Mouse (Mus musculus): ENCODE results near the gene Fig4. TPM values are rescaled to one million over a fixed set of nuclear protein-coding genes. Genes with fewer than 3 reads are reported as not detected.

Gene Fig4
- total and polyA plus RNA-seq, 3 experiments, result 21.4 to 27.4 TPM; not detected in 1

DNA sequence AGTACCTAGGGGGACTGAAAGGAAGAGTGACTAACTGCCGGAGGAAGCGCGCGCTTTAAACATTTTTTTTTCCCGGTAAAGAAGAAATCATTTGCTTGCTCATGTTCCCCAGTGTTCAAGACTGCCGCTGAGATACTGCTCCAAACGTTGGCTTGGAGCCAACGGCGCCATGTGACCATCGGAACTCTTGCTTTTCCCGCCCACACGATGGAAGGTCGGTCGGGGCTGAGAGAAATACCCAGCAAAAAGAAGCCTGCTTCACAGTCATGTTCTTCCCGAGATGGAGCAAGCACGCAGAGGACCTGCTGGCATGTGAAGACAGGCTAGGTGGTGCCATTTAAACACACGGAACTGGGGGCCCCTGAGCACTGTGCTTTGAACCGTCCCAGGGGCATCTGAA is 151.6 kb downstream of the Fig4 start (continued):
- no peak for TF ChIP-seq UBTF (IDR thresholded peaks at IDR 0.05; ENCODE audit: borderline replicate concordance, insufficient read depth, low read depth, low read length)
- no peak for TF ChIP-seq MAZ (IDR thresholded peaks at IDR 0.05; ENCODE audit: low read depth, low read length)
- no peak for TF ChIP-seq TCF12 (IDR thresholded peaks at IDR 0.05; ENCODE audit: low read depth, low read length)
- TF ChIP-seq MAX (IDR thresholded peaks at IDR 0.05; ENCODE audit: low read length), result peak; percentile 97
- TF ChIP-seq RAD21 (IDR thresholded peaks at IDR 0.05; ENCODE audit: low read depth, low read length), result no peak
- peak; percentile 56 for TF ChIP-seq SIN3A (IDR thresholded peaks at IDR 0.05; ENCODE audit: low read length)
- TF ChIP-seq ELF1 (IDR thresholded peaks at IDR 0.05; ENCODE audit: low read depth, low read length), result no peak
- no peak for TF ChIP-seq BHLHE40 (IDR thresholded peaks at IDR 0.05; ENCODE audit: borderline replicate concordance, low read depth, low read length)

DNA sequence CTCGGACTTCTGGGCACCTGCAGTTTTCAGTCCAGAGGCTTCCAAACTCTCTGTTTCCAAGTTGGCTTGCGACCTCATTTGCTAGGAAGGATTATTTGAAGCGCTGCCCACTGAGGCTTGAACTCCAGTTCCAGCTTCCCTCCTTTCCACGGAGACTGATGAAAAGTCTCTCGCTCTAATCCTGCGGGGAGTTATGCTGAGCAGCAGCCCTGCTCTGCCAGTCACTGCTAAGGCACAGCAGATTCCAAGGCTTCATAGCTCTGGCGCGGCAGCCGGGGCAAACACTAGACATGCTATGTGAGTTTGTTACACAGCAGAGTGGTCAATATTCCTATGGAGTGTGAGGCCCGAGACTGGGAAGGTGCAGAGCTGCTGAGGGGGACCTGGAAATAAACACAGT is 152.0 kb downstream of the Fig4 start:
- no peaks in the 10 kb centered on the region for H3K9me3 ChIP-seq (replicated peaks; ENCODE audit: insufficient read depth, low read length)
- peak overlapping the region; percentile 53 to 64 for H3K4me3 ChIP-seq (ENCODE audit: control insufficient read depth in 1 of 2, insufficient read depth in 1 of 2, low read depth in 2 of 2, low read length in 2 of 2)
- peak overlapping the region; percentile 83 for H3K27ac ChIP-seq (ENCODE audit: control insufficient read depth, low read depth, low read length)
- TF ChIP-seq TBP (IDR thresholded peaks at IDR 0.05; ENCODE audit: low read depth, low read length) (no peak), POLR2A (IDR thresholded peaks at IDR 0.05; ENCODE audit: control insufficient read depth in 1 of 2, insufficient read depth in 1 of 2, low read depth in 1 of 2, low read length in 2 of 2, poor library complexity in 1 of 2) (no peak)
- peak; percentile 66 for DNase-seq (ENCODE audit: low read depth, low spot score)
- H3K27me3 ChIP-seq (ENCODE audit: control insufficient read depth in 1 of 2, insufficient read depth in 2 of 2, low read length in 2 of 2), result no peaks in the 10 kb centered on the region; a peak in 2 of 4 replicates
- H3K79me2 ChIP-seq (ENCODE audit: control insufficient read depth, insufficient read depth, low read length, poor library complexity), result no peaks in the 10 kb centered on the region; the same call in 1 of the 2 replicates
- H3K9ac ChIP-seq (ENCODE audit: control insufficient read depth, low read depth, low read length, poor library complexity, severe bottlenecking), result peak overlapping the region; percentile 78
- 0 out of 4 replicates have a peak, but pooled peaks cover 0 to 3% of the 10 kb centered on the region in 2 experiments for H3K36me3 ChIP-seq (ENCODE audit: control insufficient read depth in 1 of 2, insufficient read depth in 2 of 2, low read length in 2 of 2)
- H3K4me1 ChIP-seq (ENCODE audit: control insufficient read depth in 1 of 2, insufficient read depth in 2 of 2, low read length in 2 of 2), result peaks cover 0 to 8% of the 10 kb centered on the region in 2 experiments; a peak in 3 of 4 replicates

DNA sequence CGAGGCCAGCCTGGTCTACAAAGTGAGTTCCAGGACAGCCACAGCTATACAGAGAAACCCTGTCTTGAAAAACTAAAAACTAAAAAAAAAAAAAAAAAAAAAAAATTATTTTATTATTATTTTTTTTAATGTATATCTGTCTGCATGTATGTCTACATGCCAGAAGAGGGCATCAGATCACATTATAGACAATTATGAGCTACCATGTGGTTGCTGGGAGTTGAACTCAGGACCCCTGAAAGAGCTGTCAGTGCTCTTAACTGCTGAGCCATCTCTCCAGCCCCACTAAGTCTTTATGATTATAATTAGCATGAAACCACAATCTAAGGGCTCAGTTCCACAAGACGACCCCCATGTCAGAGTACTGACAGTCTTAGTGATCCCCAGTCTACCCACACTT is 152.6 kb downstream of the Fig4 start:
- TF ChIP-seq ZC3H11A (IDR thresholded peaks at IDR 0.05; ENCODE audit: low read depth, low read length) (peak; percentile 72), SIN3A (IDR thresholded peaks at IDR 0.05; ENCODE audit: low read length) (0 out of 2 replicates have a peak, but pooled peaks have one; percentile 30), CTCF (IDR thresholded peaks at IDR 0.05 in 2 of 3, conservative IDR thresholded peaks at IDR 0.05 in 1 of 3; ENCODE audit: control insufficient read depth in 1 of 3, insufficient read depth in 1 of 3, low read depth in 2 of 3, low read length in 3 of 3, poor library complexity in 1 of 3, severe bottlenecking in 1 of 3) (peak in 2 of 3 experiments; percentile 21 to 45; a peak in 3 of 6 replicates), MAZ (IDR thresholded peaks at IDR 0.05; ENCODE audit: low read depth, low read length) (no peak), SMC3 (IDR thresholded peaks at IDR 0.05; ENCODE audit: low read depth, low read length) (peak; percentile 63), KAT2A (conservative IDR thresholded peaks at IDR 0.05; ENCODE audit: low read depth, low read length) (no peak), RAD21 (IDR thresholded peaks at IDR 0.05; ENCODE audit: low read depth, low read length) (peak; percentile 46), TBP (IDR thresholded peaks at IDR 0.05; ENCODE audit: low read depth, low read length) (no peak), ZNF384 (IDR thresholded peaks at IDR 0.05; ENCODE audit: low read depth, low read length) (peak; percentile 90), MYC (IDR thresholded peaks at IDR 0.05; ENCODE audit: low read depth, low read length) (peak; percentile 81)
- Histone ChIP-seq H3K9me3 (replicated peaks; ENCODE audit: insufficient read depth, low read length) (no peaks in the 10 kb centered on the region), H3K27me3 (ENCODE audit: control insufficient read depth in 1 of 2, insufficient read depth in 2 of 2, low read length in 2 of 2) (no peaks in the 10 kb centered on the region; a peak in 2 of 4 replicates), H3K4me3 (ENCODE audit: control insufficient read depth in 1 of 2, insufficient read depth in 1 of 2, low read depth in 2 of 2, low read length in 2 of 2) (peak overlapping the region; percentile 53 to 64), H3K27ac (ENCODE audit: control insufficient read depth, low read depth, low read length) (no peak overlapping the region), H3K36me3 (ENCODE audit: control insufficient read depth in 1 of 2, insufficient read depth in 2 of 2, low read length in 2 of 2) (0 out of 4 replicates have a peak, but pooled peaks cover 0 to 3% of the 10 kb centered on the region in 2 experiments), H3K4me1 (ENCODE audit: control insufficient read depth in 1 of 2, insufficient read depth in 2 of 2, low read length in 2 of 2) (peaks cover 0 to 7% of the 10 kb centered on the region in 2 experiments; a peak in 3 of 4 replicates), H3K9ac (ENCODE audit: control insufficient read depth, low read depth, low read length, poor library complexity, severe bottlenecking) (peak overlapping the region; percentile 78), H3K79me2 (ENCODE audit: control insufficient read depth, insufficient read depth, low read length, poor library complexity) (no peaks in the 10 kb centered on the region; the same call in 1 of the 2 replicates)
- DNase-seq (ENCODE audit: low read depth, low spot score), result peak; percentile 52
